8 mouse cellular contexts compared by ENCODE assay signal in genomic region chr19:5956685-5957084, GRCm38 (mm10). TPM values are rescaled to one million over a fixed set of nuclear protein-coding genes. Genes with fewer than 3 reads are reported as not detected.
DNase-seq lines count a peak whose midpoint lies in the region; ATAC-seq and TF ChIP-seq lines count a peak whose summit lies in the region.

No protein-coding gene starts in this region.

- no peaks in the 10 kb centered on the region for H3K27me3 ChIP-seq in hindbrain, embryonic 10.5 days (ENCODE audit: insufficient read depth, poor library complexity, severe bottlenecking)
- H3K27me3 ChIP-seq in hindbrain, embryonic 12.5 days: no peaks in the 10 kb centered on the region
- no peaks in the 10 kb centered on the region for H3K27me3 ChIP-seq in cerebellum, adult 2 months (ENCODE audit: control insufficient read depth, insufficient read depth, low read length)

- peaks cover 97% of the 10 kb centered on the region for H3K36me3 ChIP-seq in hindbrain, embryonic 10.5 days
- H3K36me3 ChIP-seq in hindbrain, embryonic 12.5 days: peaks cover 50% of the 10 kb centered on the region

- no peak overlapping the region for H3K9ac ChIP-seq in hindbrain, embryonic 12.5 days

- TF ChIP-seq CTCF in cerebellum, adult 2 months (IDR thresholded peaks at IDR 0.05; ENCODE audit: borderline replicate concordance, insufficient read depth, low read depth, low read length): peak; percentile 87

- no peak overlapping the region; the same call in 1 of the 2 replicates for H3K4me3 ChIP-seq in hindbrain, embryonic 10.5 days
- H3K4me3 ChIP-seq in hindbrain, embryonic 12.5 days: no peak overlapping the region
- no peak overlapping the region for H3K4me3 ChIP-seq in cerebellum, adult 2 months (replicated peaks; ENCODE audit: insufficient read depth, low read depth, low read length)

- H3K4me1 ChIP-seq in hindbrain, embryonic 10.5 days (replicated peaks): peaks cover 16% of the 10 kb centered on the region
- peaks cover 5% of the 10 kb centered on the region; the same call in 1 of the 2 replicates for H3K4me1 ChIP-seq in hindbrain, embryonic 12.5 days
- H3K4me1 ChIP-seq in cerebellum, adult 2 months (ENCODE audit: control insufficient read depth, insufficient read depth, low read length): no peaks in the 10 kb centered on the region

- WGBS in hindbrain, embryonic 10.5 days: 43% methylated on average over 3 of the region's 3 CpGs
- WGBS in hindbrain, embryonic 12.5 days: 39% methylated on average over 3 of the region's 3 CpGs
- WGBS in cerebellum, adult 2 months: 3% methylated on average over 3 of the region's 3 CpGs

- H3K9me3 ChIP-seq in hindbrain, embryonic 10.5 days: no peaks in the 10 kb centered on the region
- no peaks in the 10 kb centered on the region for H3K9me3 ChIP-seq in hindbrain, embryonic 12.5 days (replicated peaks)

- H3K27ac ChIP-seq in hindbrain, embryonic 10.5 days: no peak overlapping the region
- no peak overlapping the region for H3K27ac ChIP-seq in hindbrain, embryonic 12.5 days
- H3K27ac ChIP-seq in cerebellum, adult 2 months (ENCODE audit: insufficient read depth, low read length): no peak overlapping the region

- TF ChIP-seq POLR2A in cerebellum, adult 2 months (IDR thresholded peaks at IDR 0.05; ENCODE audit: borderline replicate concordance, insufficient read depth, low read length): no peak

- ATAC-seq in hindbrain, embryonic 12.5 days (ENCODE audit: low FRiP score): no peak

- peak; percentile 77 for DNase-seq in hindbrain, embryonic 10.5 days (ENCODE audit: low spot score)
- peak; percentile 84 to 87 for DNase-seq in cerebellum, adult 2 months
- DNase-seq in frontal cortex, postnatal 10 days (ENCODE audit: low spot score in 2 of 2): peak; percentile 28 to 63
- DNase-seq in hindlimb bud, embryonic 11.5 days (ENCODE audit: extremely low spot score, low read depth, low spot score): peak; percentile 63
- DNase-seq in left cerebral cortex, postnatal 14 days (ENCODE audit: low spot score in 2 of 2): peak; percentile 63 to 80
- peak; percentile 82 for DNase-seq in mesoderm, embryonic 11.5 days (ENCODE audit: low read depth, low spot score)
- DNase-seq in spleen, postnatal 36 days (ENCODE audit: low spot score in 2 of 2): peak; percentile 52 to 70

- H3K4me2 ChIP-seq in hindbrain, embryonic 12.5 days (replicated peaks): no peak overlapping the region

- intact Hi-C loops in left cerebral cortex, postnatal 14 days (cut with DNase I): loop anchor here (2.0 to 5.0 kb wide), 2 partner anchors 32 to 174 kb away; partner anchors contain the start of gene Cdc42ep2

RNA-seq across cellular contexts. Expression of gene Pola2, which starts 7.3 kb away (rescaled TPM):
- 83.7 and 110 TPM in 2 replicates for polyA plus RNA-seq in hindbrain, embryonic 10.5 days (2016; fragmentation: Nextera tagmentation; extraction: Ambion mirVana)
- 47.4 and 49.2 TPM in 2 replicates for polyA plus RNA-seq in hindbrain, embryonic 12.5 days (2016; fragmentation: Nextera tagmentation; extraction: Ambion mirVana)
- 16.8 and 19.7 TPM in 2 replicates for polyA plus RNA-seq in cerebellum, adult 2 months (2012; rRNA removed)
- total RNA-seq in left cerebral cortex, postnatal 14 days (2021): 1 to 10 TPM; 6.2 to 6.6 TPM

RNA-seq across cellular contexts. Expression of gene Slc22a20, which starts 29.3 kb away (rescaled TPM):
- not detected in 2 replicates for polyA plus RNA-seq in hindbrain, embryonic 10.5 days (2016; fragmentation: Nextera tagmentation; extraction: Ambion mirVana)
- polyA plus RNA-seq in hindbrain, embryonic 12.5 days (2016; fragmentation: Nextera tagmentation; extraction: Ambion mirVana): not detected in 2 replicates
- polyA plus RNA-seq in cerebellum, adult 2 months (2012; rRNA removed): not detected in 2 replicates
- not detected for total RNA-seq in left cerebral cortex, postnatal 14 days (2021)

RNA-seq across cellular contexts. Expression of gene Cdc42ep2, which starts 32.1 kb away (rescaled TPM):
- 2.0 and 2.9 TPM in 2 replicates for polyA plus RNA-seq in hindbrain, embryonic 10.5 days (2016; fragmentation: Nextera tagmentation; extraction: Ambion mirVana)
- polyA plus RNA-seq in hindbrain, embryonic 12.5 days (2016; fragmentation: Nextera tagmentation; extraction: Ambion mirVana): 5.1 and 6.1 TPM in 2 replicates
- polyA plus RNA-seq in cerebellum, adult 2 months (2012; rRNA removed): 23.8 and 25.2 TPM in 2 replicates
- 1 to 10 TPM; 7.1 to 8.0 TPM for total RNA-seq in left cerebral cortex, postnatal 14 days (2021)

RNA-seq across cellular contexts. Expression of gene Dpf2, which starts 43.9 kb away (rescaled TPM):
- polyA plus RNA-seq in hindbrain, embryonic 10.5 days (2016; fragmentation: Nextera tagmentation; extraction: Ambion mirVana): 225 TPM in 2 replicates
- polyA plus RNA-seq in hindbrain, embryonic 12.5 days (2016; fragmentation: Nextera tagmentation; extraction: Ambion mirVana): 161 and 177 TPM in 2 replicates
- 136 and 141 TPM in 2 replicates for polyA plus RNA-seq in cerebellum, adult 2 months (2012; rRNA removed)
- 10 to 100 TPM; 87.6 to 90.4 TPM for total RNA-seq in left cerebral cortex, postnatal 14 days (2021)

RNA-seq across cellular contexts. Expression of gene Capn1, which starts 59.0 kb away (rescaled TPM):
- polyA plus RNA-seq in hindbrain, embryonic 10.5 days (2016; fragmentation: Nextera tagmentation; extraction: Ambion mirVana): 5.9 and 6.5 TPM in 2 replicates
- 5.5 and 7.7 TPM in 2 replicates for polyA plus RNA-seq in hindbrain, embryonic 12.5 days (2016; fragmentation: Nextera tagmentation; extraction: Ambion mirVana)
- 27.0 and 27.3 TPM in 2 replicates for polyA plus RNA-seq in cerebellum, adult 2 months (2012; rRNA removed)
- 10 to 100 TPM; 14.5 to 17.4 TPM for total RNA-seq in left cerebral cortex, postnatal 14 days (2021)
